Mouse (Mus musculus): Measurements from ENCODE around the gene Gpr55. TPM values are rescaled to one million over a fixed set of nuclear protein-coding genes. Genes with fewer than 3 reads are reported as not detected.

Gene Gpr55
- total RNA-seq, 2 experiments from 2014 or later = 0.10 TPM; not detected in 1

DNA sequence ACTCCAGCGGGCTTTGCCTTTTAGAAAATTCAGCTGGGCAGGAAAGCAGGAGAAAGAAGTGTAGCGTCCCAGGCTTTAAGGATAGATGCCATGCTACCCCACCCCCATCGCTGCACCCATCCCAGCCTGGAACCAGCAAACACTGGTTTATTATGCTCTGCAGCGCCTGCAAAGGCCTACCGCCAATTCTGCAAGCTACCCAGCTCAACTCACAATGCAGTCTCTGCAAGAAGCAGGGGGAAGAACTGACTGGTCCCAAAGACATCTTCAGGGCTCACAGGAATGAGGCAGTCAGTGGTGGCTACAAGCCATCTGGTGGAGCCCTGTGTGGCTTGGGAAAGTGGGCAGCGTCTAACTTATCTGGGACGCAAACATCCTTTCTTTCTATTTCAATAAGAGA is 39.1 kb downstream of the Gpr55 start:
- peak; percentile 58 for DNase-seq
- intact Hi-C loops (cut with DNase I) = no loop called here

DNA sequence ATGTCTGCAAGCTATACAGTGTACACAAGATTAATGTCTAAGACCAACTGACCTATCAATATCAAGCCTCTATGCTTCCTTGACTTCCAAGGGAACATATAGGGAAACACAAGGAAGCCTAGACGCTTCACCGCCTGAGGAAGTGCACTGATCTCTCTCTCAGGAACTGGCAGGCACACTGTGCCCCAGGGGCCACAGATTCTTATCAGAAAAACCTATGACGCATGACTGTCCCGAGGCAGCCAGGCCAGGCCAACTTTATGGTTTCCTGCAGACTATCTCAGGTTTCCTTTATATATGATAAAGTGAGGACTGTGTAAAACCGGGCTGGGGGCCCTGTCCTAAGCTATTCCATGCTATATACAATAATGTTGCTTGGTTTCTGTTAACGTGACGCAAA is 41.2 kb downstream of the Gpr55 start:
- DNase-seq = no peak
- intact Hi-C loops (cut with DNase I) = no loop called here

DNA sequence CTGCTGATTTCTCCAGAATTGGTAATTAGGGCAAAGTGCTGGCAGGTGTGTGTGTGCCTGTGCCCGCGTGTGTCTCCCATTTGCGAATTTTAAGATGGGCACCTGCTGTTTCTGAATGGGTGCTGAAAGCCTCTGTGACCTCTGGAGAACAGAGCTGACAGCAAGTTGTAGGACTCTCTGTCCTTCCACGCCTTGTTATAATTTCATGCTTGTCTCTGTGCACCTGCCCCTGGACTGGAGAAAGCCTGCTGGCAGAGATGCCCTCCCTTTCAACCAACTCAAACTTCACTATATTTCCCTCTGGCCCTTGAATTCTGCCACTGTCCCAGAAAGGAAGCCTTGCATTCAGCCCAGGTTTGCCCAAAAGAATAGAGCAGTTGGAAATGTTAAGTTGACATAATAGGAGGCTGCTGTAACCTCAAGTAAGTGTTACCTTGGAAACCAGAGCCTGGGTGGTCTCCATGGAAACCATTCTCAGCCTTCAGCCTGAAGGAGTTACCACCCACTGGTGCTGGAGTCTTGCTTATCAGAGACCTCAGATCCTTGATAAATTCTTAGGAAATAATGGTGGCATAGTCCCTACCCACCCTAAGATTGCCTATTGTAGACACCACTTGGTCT is 43.9 kb downstream of the Gpr55 start:
- no peak for DNase-seq
- intact Hi-C loops (cut with DNase I) = no loop called here

DNA sequence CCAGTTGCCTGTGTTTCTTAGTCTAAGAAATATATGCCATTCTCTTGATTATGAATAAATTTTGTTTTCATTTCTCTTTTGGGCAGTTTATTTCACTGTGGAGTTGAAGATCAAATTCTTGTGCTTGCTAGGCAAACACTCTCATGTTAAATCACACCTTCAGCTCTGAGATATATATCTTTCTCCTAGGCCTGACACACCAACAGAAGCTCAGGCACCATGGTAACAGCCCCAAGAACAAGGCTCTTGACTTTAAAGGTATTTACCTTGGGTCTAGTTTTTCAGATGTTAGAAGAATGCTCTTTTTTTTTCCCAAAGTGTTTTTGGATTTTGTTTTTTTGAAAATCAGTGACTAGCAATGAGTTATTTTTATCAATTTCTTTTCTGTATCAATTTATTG is 44.9 kb downstream of the Gpr55 start:
- no peak for DNase-seq
- intact Hi-C loops (cut with DNase I) = no loop called here

DNA sequence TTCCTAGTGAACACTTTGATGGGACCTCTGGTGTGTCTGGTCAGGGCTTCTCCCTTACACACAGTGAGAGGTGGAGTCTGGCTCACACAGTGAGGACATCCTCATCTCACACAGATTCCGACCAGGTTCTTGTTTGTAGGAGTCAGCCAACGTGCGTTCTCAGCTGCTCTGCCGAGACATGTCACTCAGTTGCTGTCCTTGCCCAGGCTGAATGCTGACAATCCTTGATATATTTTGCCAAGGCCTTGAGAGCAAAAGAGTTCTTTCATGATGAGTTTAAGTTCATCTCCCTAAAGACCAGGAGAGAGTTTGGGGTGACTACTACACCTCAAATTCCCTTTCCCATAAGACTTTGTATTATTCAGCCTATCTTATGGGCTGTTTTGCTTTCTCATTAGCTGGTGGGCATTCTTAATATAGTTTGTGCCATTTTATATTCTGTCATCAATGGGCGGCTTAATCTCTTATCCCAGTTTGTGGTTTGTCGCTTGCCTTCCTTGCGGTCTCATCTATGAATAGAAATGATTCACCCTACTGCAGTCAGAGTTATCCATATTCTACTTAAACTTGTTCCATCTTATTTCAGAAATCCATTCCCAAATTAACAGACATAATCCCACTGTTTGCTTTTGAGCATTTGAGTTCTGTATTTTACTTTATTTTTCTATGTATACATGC is 47.6 kb downstream of the Gpr55 start:
- intact Hi-C loops (cut with DNase I) = no loop called here
- no peak for DNase-seq

DNA sequence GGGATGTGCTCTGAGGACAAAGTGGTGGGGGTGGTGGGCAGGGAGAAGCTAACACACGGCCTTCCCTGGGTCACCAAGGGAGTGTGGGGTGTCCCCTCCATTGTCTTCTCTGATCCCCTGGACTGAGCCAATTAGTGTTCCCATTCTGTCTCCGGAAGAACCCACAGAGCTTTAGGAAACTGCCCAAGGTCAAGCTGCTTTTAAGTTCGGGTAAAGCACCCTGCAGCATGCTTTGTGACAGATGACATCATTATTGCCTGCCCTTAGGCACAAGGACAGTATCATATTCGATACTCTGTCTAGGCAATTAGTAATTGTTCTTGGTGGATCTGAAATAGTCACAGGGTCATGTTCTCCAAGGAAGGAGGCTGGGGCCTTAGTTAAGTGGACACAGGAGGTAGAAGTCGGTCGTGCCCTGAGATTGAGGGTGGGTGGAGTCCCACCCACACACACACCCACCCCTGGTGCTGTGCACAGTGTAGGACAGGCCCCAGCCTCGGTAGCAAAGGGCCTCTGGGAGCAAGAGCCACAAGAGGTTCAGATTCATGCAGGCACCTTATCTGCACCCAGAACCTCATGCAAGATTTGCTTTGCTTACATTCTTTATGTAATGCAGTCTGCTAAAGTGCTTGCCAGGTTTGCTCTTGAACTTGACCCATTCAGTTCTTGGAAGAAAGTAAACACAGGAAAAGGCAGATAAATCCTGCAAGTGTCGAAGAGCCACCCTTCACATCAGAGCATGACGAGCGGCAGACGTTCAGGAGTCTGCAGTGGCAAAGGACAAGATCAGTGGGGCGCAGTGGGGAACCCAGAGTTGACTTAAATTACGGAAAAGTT is 51.8 kb downstream of the Gpr55 start:
- DNase-seq = no peak
- intact Hi-C loops (cut with DNase I) = no loop called here

DNA sequence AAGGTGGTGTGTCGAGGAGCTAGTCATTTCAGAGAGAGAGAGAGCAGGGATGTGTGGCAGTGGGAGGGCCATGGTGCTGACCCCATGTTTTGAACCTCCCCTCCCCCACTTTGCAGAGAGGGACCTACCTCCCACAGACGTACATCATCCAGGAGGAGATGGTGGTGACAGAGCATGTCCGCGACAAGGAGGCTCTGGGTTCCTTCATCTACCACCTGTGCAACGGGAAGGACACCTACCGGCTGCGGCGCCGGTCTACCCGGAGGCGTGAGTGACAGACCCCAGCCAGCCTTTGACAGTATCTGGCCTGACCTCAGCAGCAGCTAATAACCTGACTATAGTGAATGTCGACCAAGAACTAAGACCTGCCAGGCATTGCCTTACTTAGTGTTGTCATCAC is 53.9 kb downstream of the Gpr55 start:
- intact Hi-C loops (cut with DNase I) = no loop called here
- DNase-seq = no peak

DNA sequence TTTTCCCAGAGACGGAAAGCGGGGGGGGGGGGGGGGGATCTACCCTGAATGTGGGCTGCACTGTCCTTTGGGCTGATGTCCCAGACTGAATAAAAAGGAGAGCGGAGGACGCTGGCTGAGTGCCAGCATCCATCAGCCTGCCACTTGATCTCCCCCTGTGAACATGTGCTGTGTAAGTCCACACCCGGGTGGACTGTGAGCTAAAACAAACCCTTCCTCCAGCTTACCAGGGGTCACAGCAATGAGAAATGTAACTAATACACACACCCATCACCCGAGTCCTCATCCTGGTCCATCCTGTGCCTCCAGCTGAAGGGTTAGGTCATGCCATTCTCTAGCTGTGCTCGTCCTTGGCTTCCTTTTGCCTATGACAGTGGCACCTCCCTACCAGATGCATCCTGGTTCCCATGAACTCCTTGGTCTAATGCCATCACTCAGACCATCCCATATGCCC is 58.7 kb downstream of the Gpr55 start:
- intact Hi-C loops (cut with DNase I) = no loop called here
- DNase-seq = peak; percentile 85

DNA sequence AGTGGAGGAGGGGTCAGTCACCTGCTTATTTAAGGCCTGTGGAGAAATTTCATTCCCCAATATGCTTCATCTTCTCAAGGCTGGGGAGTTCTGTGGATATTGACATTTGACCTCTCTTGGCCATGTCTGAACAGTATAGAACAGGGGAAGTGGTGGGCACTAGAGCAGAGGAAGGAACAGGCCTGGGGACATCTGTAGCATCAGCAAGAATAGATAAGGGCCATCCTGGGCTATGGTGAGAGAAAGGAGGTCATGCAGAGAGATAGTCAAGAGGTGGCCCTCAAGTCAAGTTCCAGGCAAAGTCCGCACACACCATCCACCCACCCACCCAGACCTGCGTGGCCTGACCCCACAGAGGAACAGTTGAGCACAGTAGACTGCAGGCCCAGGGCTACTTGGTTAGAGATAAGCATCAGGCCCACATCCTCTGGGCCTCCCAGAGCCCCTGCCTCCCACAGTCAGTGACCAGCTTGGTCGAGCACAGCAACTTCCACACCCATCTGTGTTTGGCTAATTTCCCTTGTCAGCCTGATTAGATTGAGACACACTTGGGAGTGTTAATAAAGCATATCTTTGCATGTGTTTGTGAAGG is 59.2 kb downstream of the Gpr55 start:
- no peak for DNase-seq
- intact Hi-C loops (cut with DNase I) = no loop called here

DNA sequence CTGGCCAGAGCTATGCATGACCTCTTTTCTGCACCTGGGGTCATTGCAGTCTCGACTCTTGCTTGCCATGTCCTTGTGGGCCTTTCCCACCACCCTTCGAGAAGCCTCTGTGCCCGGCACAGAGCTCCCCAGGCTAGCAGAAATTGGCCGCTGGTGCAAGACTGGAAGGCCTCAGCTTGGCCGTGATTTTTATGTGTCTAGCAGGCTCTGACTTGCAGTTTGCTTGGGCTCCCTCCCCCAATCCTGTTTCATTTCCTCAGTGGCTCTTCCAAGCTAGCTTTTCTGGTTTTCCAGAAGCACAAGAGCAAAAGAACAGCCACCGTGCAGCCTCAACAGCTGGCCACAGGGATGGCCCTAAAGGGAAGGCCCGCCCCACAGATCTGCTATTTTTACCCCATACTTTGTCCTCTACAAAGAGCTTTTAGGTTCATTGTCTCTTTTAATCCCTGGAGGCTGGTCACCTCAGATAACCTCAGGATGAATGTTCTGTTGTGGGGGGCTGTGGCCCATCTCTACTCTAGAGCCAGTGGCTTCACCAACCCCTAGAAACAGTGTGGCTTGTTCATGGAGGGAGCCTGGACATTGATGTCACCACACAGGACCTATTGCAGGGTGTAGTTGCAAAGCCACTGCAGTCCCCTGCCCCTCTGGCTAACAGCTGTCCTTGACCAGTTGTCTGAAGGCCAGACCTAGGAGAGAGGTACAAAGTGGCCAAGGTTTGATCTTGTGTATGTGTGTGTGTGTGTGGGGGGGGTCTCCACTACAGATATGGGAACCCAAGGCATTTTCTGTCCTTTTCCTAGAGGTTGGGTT is 60.1 kb downstream of the Gpr55 start:
- intact Hi-C loops (cut with DNase I) = no loop called here

DNA sequence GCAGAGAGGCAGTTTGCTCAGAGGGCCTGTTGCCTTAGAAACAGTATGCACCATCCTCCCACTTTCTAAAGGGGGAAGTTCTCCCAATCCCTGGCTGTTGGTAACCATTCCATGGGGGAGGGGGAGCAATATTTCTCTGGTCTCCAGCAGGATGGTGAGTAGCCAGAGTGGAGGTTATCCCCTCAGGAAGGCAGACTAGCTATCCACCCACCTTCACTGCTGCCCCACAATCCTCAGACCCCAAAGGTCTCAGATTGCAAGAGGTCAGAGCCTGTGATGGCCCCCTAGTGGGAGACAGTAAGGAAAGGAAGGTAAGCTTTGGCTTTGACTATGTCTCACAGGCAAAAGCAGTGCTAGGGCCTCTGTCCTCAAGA is 61.4 kb downstream of the Gpr55 start:
- no peak for DNase-seq

More for the DNA sequence above, 60.1 kb downstream of the Gpr55 start:
- no peak for DNase-seq

DNA sequence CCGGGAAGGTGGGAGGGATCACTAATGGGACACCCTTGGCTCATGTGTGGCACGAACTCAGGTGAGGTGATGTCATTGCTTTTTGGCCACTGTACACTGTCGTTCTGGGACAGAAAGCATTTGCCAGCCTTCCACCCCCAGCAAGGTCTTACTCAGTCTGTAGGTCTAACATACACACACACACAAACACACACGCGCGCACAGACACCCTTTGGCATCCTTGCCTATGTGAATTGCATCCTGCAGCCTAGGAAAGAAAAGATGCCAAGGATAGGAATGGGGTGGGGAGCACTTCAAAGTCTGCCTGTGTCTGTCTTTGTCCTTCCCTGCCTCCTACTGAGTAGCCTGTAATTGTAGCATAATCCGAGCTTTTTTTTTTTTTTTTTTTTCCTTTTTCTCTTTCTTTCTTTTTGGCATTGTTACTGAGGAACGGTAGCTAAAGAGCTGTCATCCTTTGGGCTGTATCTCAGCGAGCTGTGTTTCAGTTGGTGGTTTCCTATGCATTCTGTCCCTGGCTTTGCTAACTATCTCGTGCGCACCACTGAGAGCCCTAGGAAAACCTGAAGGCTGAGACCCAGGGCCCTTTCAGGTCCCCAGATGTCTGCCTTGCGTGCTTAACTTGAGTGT is 61.9 kb downstream of the Gpr55 start:
- intact Hi-C loops (cut with DNase I) = no loop called here
- no peak for DNase-seq

More for the DNA sequence above, 61.4 kb downstream of the Gpr55 start:
- intact Hi-C loops (cut with DNase I) = no loop called here

DNA sequence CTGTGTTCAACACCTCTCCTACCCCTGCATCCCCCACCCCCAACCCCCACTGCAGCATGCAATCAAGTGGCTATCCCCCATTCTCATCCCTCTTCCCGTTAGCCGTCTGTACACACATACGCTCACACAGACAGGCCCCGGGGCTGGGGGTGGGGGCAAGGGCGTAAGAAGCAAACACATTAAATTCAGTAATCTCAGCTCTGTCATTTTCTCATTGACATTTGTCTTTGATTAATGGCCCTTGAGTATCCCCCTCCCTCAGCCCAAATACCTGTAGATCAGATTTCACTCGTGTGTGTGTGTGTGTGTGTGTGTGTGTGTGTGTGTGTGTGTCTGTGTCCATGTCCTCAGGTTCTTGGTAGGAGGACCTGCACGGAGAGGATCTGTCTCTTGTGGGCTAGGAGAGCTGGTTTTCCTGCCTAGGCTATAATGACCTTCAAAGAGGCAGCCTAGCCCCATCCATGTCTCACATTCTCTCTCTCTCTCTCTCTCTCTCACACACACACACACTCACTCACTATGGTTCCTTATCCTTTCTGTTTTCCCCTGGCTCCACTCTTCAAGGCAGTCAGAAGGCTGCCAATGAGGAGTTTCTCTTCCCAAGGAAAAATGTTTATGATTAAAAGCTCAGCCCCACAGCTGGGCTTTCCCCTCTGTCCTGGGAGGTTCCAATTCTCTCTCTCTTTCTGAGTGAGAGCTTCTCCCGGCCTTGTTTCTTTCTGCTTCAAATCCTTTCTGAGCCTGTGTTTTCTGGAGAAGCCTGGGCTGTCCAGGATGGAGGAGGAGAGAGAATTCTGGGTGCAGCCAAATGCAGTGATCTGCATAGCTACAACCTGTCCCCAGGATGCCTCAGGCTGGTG is 62.7 kb downstream of the Gpr55 start:
- intact Hi-C loops (cut with DNase I) = no loop called here
- DNase-seq = no peak

DNA sequence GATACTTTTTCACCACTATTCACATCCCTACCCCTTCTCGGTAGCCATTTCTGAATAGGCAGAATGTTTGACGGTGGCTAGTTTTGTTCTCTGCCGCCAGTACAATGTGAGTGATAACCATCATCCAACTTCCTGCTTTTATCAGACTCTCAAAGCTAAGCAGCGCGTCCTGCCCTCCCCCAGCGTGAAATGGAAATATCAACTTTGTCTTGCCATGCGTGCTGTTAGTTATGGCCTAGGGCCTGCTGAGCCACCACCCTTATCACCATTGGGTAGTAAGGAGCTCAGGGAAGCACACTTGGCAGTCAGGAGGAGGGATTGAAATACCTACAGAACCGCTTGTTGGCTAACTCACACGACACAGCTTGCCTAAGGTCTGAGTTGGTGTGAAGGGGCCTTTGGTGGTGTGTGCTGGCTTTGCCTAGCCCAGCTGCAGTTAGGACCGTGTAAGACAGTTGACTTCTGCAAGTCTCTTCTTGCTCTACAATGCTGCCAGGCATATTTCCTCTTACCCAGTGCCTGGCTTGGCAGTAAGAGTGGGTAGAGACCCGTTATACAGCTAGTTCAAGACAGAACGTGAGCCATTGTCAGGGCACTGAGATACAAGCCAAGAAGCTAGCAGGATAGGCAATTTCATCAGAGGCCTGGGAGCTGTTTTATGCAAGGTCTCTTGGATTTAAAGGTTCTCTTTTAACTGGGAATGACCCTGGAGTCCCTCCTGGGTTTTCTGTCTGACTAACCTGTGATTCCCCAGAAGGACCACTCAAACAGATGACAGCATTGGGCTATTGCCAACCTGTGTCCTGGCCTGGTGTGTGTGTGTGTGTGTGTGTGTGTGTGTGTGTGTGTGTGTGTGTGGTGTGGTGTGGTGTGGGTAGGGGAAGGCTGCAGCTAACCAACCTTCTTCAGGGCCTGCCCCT is 63.8 kb downstream of the Gpr55 start:
- intact Hi-C loops (cut with DNase I) = no loop called here
- DNase-seq = no peak

DNA sequence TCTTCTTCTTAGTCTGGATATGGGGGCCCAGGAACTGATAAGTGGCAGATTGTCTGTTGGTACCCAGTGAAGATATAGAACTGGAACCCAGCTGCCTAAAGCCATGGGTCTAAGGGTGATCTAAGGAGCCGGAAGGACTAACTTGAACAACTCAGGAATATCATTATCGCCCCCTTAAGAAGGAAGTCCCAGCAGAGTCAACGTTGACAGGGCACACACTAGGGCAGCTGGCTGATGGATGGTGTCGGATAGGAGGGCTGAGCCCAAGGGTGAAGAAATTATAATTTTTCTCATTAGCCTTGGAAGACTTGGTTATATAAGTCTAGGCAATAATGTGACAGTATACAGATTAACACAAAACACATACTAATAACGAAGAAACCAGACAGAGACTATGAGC is 64.7 kb downstream of the Gpr55 start:
- intact Hi-C loops (cut with DNase I) = no loop called here

DNA sequence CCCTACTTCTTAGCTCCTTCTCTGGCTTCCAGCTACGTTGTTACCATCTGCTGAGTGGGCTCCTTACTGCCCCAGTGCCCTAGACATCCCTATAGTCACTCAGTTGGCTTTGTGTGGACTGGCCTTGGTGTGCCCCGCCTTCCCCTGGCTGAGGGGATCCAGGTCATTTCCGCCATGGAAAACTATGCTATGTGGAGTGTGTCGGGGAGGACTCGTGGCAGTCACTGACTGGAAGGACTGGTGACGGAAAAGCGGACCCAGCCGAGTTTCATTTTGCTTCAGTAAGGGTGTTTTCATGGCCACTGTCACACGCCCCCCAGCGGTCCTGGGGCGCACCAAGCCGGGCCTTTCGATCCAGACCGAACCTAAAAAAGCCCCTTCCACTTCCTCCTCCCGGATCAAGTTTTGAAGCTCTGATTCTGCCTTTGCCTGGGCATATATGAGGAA is 65.4 kb downstream of the Gpr55 start:
- DNase-seq = peak; percentile 68
- intact Hi-C loops (cut with DNase I) = no loop called here

More for the DNA sequence above, 64.7 kb downstream of the Gpr55 start:
- DNase-seq = no peak

DNA sequence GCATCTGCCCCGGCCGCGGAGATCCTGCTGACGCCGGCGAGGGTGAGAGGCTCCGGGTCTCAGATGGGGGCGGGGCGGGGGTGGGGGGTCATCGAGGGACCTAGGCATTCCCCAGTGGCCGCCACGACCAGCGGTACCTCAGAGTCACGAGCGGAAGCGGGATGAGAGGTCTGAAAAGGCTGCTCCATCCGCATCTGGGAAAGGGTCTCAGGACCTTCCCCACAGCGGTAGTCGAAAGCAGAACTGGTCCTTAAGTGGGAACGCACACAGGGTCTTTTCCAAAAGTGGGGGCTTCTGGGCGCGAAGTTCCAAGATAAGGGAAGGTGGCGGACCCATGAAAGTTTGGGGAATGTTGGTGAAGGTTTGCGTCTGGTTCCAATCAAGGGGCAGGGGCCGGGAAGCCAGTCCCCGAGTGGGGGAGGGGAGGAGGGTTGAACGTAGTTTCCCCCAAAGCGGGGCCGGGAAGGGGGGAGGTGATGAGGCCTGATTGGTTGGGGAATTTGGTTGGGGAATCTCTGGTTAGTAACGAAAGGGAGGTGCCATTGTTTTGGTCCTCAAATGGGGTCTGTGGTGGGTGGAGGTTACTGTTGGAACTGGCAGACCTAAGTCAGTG is 66.0 kb downstream of the Gpr55 start:
- intact Hi-C loops (cut with DNase I) = no loop called here
- peak; percentile 68 for DNase-seq
